Mouse (Mus musculus): ENCODE measurements at regions not wholly inside any gene's neighbourhood (a gene's known extent, or its start where the extent isn't known, plus 50 kb on each side); places are given as distances from the start of the nearest gene placed in this dataset.

- no peak for TF ChIP-seq CTCF (IDR thresholded peaks at IDR 0.05; ENCODE audit: control insufficient read depth, insufficient read depth, low read length)
- no peak for TF ChIP-seq POLR2A (IDR thresholded peaks at IDR 0.05; ENCODE audit: borderline replicate concordance, control insufficient read depth, low read depth, low read length)
Measured at GRCm38 (mm10) chr6:51743105-51743660, 219.5 kb downstream of the Snx10 start.

Data from bone marrow, adult 2 months (tissue).